Mouse (Mus musculus): ENCODE measurements around the gene Pnkp. TPM values are rescaled to one million over a fixed set of nuclear protein-coding genes. Genes with fewer than 3 reads are reported as not detected.
"Not testable (repeated sequence)": the region's sequence is repeated elsewhere in the genome, so short reads cannot be mapped to it uniquely, and the experiment has no call there.

Gene Pnkp
- total RNA-seq, 2 experiments from 2014 or later = 33.1 to 36.3 TPM

GRCm38 (mm10) chr7:44869697-44870528 lies 13.0 kb downstream of the Pnkp start, which contains the start of gene Ptov1:
TSS of gene Ptov1 (minus strand) at chr7:44869788.
- DNase-seq (ENCODE audit: low spot score in 2 of 2) = peak; percentile 93 to 99
- peak within 1 kb of the TSS; percentile 99 for H3K27ac ChIP-seq
- peak within 1 kb of the TSS; percentile 75 for H3K4me3 ChIP-seq
- peak; percentile 21; the same call in 1 of the 2 replicates for TF ChIP-seq CTCF (conservative IDR thresholded peaks at IDR 0.05)

DNA sequence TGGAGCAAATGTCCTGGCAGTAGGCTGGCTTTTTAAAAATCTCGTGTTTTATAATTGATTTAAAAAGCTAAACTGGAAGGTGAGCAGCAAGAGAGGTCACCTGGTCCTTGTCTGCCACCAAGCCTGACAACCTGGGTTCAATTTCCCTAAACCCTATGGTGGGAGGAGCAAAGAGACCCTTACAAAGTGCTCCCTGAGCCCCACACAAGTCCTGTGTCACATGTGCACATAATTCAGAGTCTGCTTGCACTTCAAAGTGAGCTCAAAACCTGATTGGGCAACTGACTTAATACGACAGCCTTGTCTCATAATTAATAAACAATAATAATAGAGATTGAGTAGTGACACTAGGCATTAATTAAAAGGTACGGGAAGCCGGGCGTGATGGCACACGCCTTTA lies 13.7 kb downstream of the Pnkp start:
- H3K27ac ChIP-seq = peak overlapping the region; percentile 99
- H3K4me3 ChIP-seq = peak overlapping the region; percentile 75

GRCm38 (mm10) chr7:44871181-44871580 lies 14.2 kb downstream of the Pnkp start:
- Histone ChIP-seq H3K27ac (no peak overlapping the region), H3K4me3 (no peak overlapping the region)
- no peak for DNase-seq (ENCODE audit: low spot score in 2 of 2)
- TF ChIP-seq CTCF (conservative IDR thresholded peaks at IDR 0.05) = no peak

More for the DNA sequence above, 13.7 kb downstream of the Pnkp start:
- no peak for TF ChIP-seq CTCF (conservative IDR thresholded peaks at IDR 0.05)
- no peak for DNase-seq (ENCODE audit: low spot score in 2 of 2)

GRCm38 (mm10) chr7:44871774-44872173 lies 14.8 kb downstream of the Pnkp start:
- H3K27ac ChIP-seq; DNase-seq (ENCODE audit: low spot score in 2 of 2); H3K4me3 ChIP-seq: not testable (repeated sequence)
- peak; percentile 69 for TF ChIP-seq CTCF (conservative IDR thresholded peaks at IDR 0.05)

DNA sequence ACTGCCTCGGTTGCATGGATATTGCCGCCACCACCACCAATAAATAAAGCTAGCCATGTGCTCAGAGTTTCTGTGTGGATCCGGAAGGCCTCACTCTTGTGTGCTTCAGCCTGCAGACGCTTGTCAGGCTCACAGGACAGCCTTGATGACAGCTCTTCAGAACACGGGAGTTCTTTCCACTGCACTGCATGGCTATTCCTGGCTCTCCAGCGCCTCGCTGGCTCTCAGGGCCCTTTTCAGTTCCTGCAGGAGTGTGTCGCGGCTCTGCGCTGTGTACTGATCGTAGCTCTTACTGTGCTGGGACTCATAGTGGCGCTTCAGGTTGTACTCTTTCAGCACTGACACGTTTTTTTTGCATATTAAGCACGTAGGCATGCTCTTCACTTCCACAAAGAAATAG lies 20.9 kb downstream of the Pnkp start:
- TF ChIP-seq CTCF (conservative IDR thresholded peaks at IDR 0.05) = no peak
- no peak overlapping the region for H3K4me3 ChIP-seq
- no peak overlapping the region for H3K27ac ChIP-seq
- no peak for DNase-seq (ENCODE audit: low spot score in 2 of 2)

DNA sequence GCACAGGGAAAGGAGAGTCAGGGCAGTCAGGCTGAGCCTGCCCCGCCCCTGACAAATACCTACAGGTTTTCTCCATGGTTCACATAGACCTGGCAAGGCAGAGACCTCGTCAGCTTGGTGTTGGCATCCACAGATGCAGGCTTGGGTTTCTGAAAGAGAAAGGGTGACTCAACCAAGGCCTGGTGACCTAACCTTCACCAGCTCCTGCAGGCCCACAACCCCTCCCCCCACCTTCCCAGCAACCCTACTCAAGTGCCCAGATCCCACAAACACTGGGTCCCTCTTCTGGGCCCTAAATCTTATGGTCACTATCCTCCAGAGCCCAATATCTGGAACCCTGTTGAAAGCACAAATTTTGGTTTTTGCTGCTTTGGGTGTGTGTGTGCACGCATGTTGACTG lies 26.1 kb downstream of the Pnkp start:
- no peak overlapping the region for H3K27ac ChIP-seq
- TF ChIP-seq CTCF (conservative IDR thresholded peaks at IDR 0.05) = no peak
- no peak for DNase-seq (ENCODE audit: low spot score in 2 of 2)
- no peak overlapping the region for H3K4me3 ChIP-seq

DNA sequence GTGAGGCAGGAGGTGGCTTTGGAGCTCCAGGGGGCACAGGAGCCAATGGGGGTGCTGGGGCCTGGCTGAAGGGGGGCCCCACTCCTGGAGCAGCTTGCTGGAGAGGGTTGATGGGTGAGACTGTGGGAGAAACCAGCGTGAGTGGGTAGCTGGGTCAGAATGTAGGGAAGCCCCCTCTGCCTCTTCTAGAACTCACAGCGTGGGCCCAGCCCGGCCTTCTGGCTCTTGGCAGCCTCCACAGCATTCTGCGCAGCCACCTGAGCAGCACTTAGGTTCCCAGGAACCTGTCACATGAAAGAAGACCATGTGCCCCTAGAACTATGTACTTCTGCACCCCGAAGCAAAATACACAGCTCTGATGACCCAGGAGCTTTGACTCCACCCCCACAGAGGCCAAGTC lies 27.7 kb downstream of the Pnkp start:
- no peak for TF ChIP-seq CTCF (conservative IDR thresholded peaks at IDR 0.05)
- DNase-seq (ENCODE audit: low spot score in 2 of 2) = no peak
- Histone ChIP-seq H3K4me3 (no peak overlapping the region; the same call in 1 of the 2 replicates), H3K27ac (peak overlapping the region; percentile 91)

GRCm38 (mm10) chr7:44886964-44887363 lies 30.0 kb downstream of the Pnkp start:
- DNase-seq (ENCODE audit: low spot score in 2 of 2) = no peak
- no peak for TF ChIP-seq CTCF (conservative IDR thresholded peaks at IDR 0.05)
- H3K4me3 ChIP-seq = no peak overlapping the region
- peak overlapping the region; percentile 91; the same call in 1 of the 2 replicates for H3K27ac ChIP-seq

- DNase-seq (ENCODE audit: low spot score in 2 of 2) = no peak
- no peak for TF ChIP-seq CTCF (conservative IDR thresholded peaks at IDR 0.05)
- peak overlapping the region; percentile 15; the same call in 1 of the 2 replicates for H3K4me3 ChIP-seq
- peak overlapping the region; percentile 91 for H3K27ac ChIP-seq
These were observed 31.5 kb downstream of the Pnkp start for GRCm38 (mm10) chr7:44888256-44889105.

DNA sequence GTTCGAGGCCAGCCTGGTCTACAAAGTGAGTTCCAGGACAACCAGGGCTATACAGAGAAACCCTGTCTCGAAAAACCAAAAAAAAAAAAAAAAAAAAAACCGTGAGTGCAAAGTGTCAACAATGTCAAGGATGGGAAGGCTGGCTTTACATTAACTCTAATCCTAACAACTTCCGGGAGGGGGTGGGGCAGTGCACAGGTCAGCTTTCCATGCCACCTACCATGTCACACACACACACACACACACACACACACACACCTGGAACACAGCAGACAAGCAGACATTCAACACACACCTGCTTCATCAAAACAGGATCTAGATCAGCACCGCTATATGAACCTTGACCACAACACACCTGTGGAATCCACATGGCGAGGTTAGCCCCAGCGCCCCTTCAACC lies 33.2 kb downstream of the Pnkp start:
- H3K27ac ChIP-seq = peak overlapping the region; percentile 99; the same call in 1 of the 2 replicates
- no peak for TF ChIP-seq CTCF (conservative IDR thresholded peaks at IDR 0.05)
- no peak for DNase-seq (ENCODE audit: low spot score in 2 of 2)
- H3K4me3 ChIP-seq = no peak overlapping the region; the same call in 1 of the 2 replicates

DNA sequence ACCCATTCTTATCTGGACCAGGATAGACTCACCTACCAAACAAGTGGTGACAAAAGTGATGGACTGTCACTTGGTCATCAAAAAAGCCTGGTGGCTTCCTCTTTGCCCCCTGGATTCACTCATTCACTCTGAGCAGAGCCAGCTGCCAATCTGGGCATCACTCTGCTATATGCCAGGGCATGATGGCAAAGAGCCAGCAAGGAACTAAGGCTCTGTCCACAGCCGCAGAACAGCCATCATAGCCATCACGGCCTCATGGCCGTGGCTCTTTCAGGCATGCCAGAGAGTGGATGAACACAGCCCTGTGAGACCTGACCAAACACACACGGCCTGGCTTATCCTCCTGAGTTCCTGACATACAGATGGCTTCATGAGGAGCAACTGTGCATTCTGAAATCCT lies 33.8 kb downstream of the Pnkp start:
- Histone ChIP-seq H3K4me3 (peak overlapping the region; percentile 95), H3K27ac (peak overlapping the region; percentile 99)
- DNase-seq (ENCODE audit: low spot score in 2 of 2) = no peak
- no peak for TF ChIP-seq CTCF (conservative IDR thresholded peaks at IDR 0.05)

- no peak for TF ChIP-seq CTCF (conservative IDR thresholded peaks at IDR 0.05)
- peak overlapping the region; percentile 99 for H3K27ac ChIP-seq
- H3K4me3 ChIP-seq = peak overlapping the region; percentile 95
- DNase-seq (ENCODE audit: low spot score in 2 of 2) = no peak
These were observed 34.7 kb downstream of the Pnkp start for GRCm38 (mm10) chr7:44891611-44892010.

Data from layer of hippocampus, adult 2 months (tissue).